Mouse (Mus musculus): ENCODE data around the gene Erlin1. TPM values are rescaled to one million over a fixed set of nuclear protein-coding genes. Genes with fewer than 3 reads are reported as not detected.

The Erlin1 gene
- polyA plus RNA-seq, 1 experiment from 2014 or later: 15.8 TPM

- ATAC-seq (ENCODE audit: extremely low read depth, insufficient number of reproducible peaks, low FRiP score, low TSS enrichment): no peak
- Histone ChIP-seq H3K9ac (no peak overlapping the region), H3K36me3 (peaks cover 83% of the 10 kb centered on the region), H3K4me3 (no peak overlapping the region), H3K27ac (replicated peaks) (no peak overlapping the region), H3K4me1 (no peaks in the 10 kb centered on the region), H3K9me3 (no peaks in the 10 kb centered on the region), H3K27me3 (replicated peaks) (no peaks in the 10 kb centered on the region), H3K4me2 (no peak overlapping the region)
- WGBS: 87% methylated on average over 2 of the region's 2 CpGs
Measured at GRCm38 (mm10) chr19:44080920-44081319, 11.3 kb upstream of the Erlin1 start.

GRCm38 (mm10) chr19:44080023-44080422 lies 10.4 kb upstream of the Erlin1 start:
- no peaks in the 10 kb centered on the region for H3K4me1 ChIP-seq
- H3K4me2 ChIP-seq: no peak overlapping the region
- ATAC-seq (ENCODE audit: extremely low read depth, insufficient number of reproducible peaks, low FRiP score, low TSS enrichment): no peak
- no peak overlapping the region for H3K4me3 ChIP-seq
- no peaks in the 10 kb centered on the region for H3K27me3 ChIP-seq (replicated peaks)
- WGBS: 78% methylated on average over 2 of the region's 2 CpGs
- peaks cover 86% of the 10 kb centered on the region for H3K36me3 ChIP-seq
- no peaks in the 10 kb centered on the region for H3K9me3 ChIP-seq
- H3K9ac ChIP-seq: no peak overlapping the region
- no peak overlapping the region for H3K27ac ChIP-seq (replicated peaks)

GRCm38 (mm10) chr19:44077024-44077423 lies 7.4 kb upstream of the Erlin1 start:
- 82% methylated on average over 4 of the region's 4 CpGs for WGBS
- Histone ChIP-seq H3K4me1 (no peaks in the 10 kb centered on the region), H3K9me3 (no peaks in the 10 kb centered on the region), H3K36me3 (peaks cover 74% of the 10 kb centered on the region), H3K4me2 (no peak overlapping the region), H3K4me3 (no peak overlapping the region), H3K9ac (no peak overlapping the region), H3K27ac (replicated peaks) (no peak overlapping the region), H3K27me3 (replicated peaks) (no peaks in the 10 kb centered on the region)
- no peak for ATAC-seq (ENCODE audit: extremely low read depth, insufficient number of reproducible peaks, low FRiP score, low TSS enrichment)

- Histone ChIP-seq H3K4me2 (no peak overlapping the region), H3K27ac (replicated peaks) (no peak overlapping the region), H3K4me1 (no peaks in the 10 kb centered on the region), H3K9ac (no peak overlapping the region), H3K9me3 (no peaks in the 10 kb centered on the region), H3K4me3 (no peak overlapping the region), H3K27me3 (replicated peaks) (no peaks in the 10 kb centered on the region), H3K36me3 (peaks cover 70% of the 10 kb centered on the region)
- no peak for ATAC-seq (ENCODE audit: extremely low read depth, insufficient number of reproducible peaks, low FRiP score, low TSS enrichment)
- WGBS: 85% methylated on average over 9 of the region's 9 CpGs
Measured at GRCm38 (mm10) chr19:44076457-44076856, 6.9 kb upstream of the Erlin1 start.

GRCm38 (mm10) chr19:44074986-44075385 lies 5.4 kb upstream of the Erlin1 start:
- Histone ChIP-seq H3K27ac (replicated peaks) (no peak overlapping the region), H3K4me2 (no peak overlapping the region), H3K4me1 (peaks cover 2% of the 10 kb centered on the region; the same call in 1 of the 2 replicates), H3K27me3 (replicated peaks) (no peaks in the 10 kb centered on the region), H3K4me3 (no peak overlapping the region), H3K36me3 (peaks cover 59% of the 10 kb centered on the region), H3K9me3 (no peaks in the 10 kb centered on the region), H3K9ac (no peak overlapping the region)
- whole genome bisulfite sequencing: 75% methylated on average over 11 of the region's 11 CpGs
- no peak for ATAC-seq (ENCODE audit: extremely low read depth, insufficient number of reproducible peaks, low FRiP score, low TSS enrichment)

GRCm38 (mm10) chr19:44071166-44071565 lies 1.6 kb upstream of the Erlin1 start:
- H3K9me3 ChIP-seq: no peaks in the 10 kb centered on the region
- no peak overlapping the region for H3K9ac ChIP-seq
- H3K4me3 ChIP-seq: no peak overlapping the region
- no peak overlapping the region for H3K27ac ChIP-seq (replicated peaks)
- no peak overlapping the region for H3K4me2 ChIP-seq
- no peaks in the 10 kb centered on the region for H3K27me3 ChIP-seq (replicated peaks)
- WGBS: 64% methylated on average over 5 of the region's 5 CpGs
- H3K4me1 ChIP-seq: peaks cover 15% of the 10 kb centered on the region
- ATAC-seq (ENCODE audit: extremely low read depth, insufficient number of reproducible peaks, low FRiP score, low TSS enrichment): no peak
- peaks cover 31% of the 10 kb centered on the region for H3K36me3 ChIP-seq

- H3K4me3 ChIP-seq: peak overlapping the region; percentile 85
- peaks cover 23% of the 10 kb centered on the region for H3K36me3 ChIP-seq
- peak overlapping the region; percentile 96 for H3K4me2 ChIP-seq
- H3K27ac ChIP-seq (replicated peaks): peak overlapping the region; percentile 46
- ATAC-seq (ENCODE audit: extremely low read depth, insufficient number of reproducible peaks, low FRiP score, low TSS enrichment): no peak
- no peaks in the 10 kb centered on the region for H3K27me3 ChIP-seq (replicated peaks)
- H3K9me3 ChIP-seq: no peaks in the 10 kb centered on the region
- WGBS: 11% methylated on average over 4 of the region's 4 CpGs
- peaks cover 15% of the 10 kb centered on the region for H3K4me1 ChIP-seq
- H3K9ac ChIP-seq: peak overlapping the region; percentile 90
Measured at GRCm38 (mm10) chr19:44069914-44070232, 288 bp upstream of the Erlin1 start.

- no peak for ATAC-seq (ENCODE audit: extremely low read depth, insufficient number of reproducible peaks, low FRiP score, low TSS enrichment)
- Histone ChIP-seq H3K9ac (peak overlapping the region; percentile 90), H3K27me3 (replicated peaks) (no peaks in the 10 kb centered on the region), H3K4me3 (peak overlapping the region; percentile 85), H3K36me3 (peaks cover 33% of the 10 kb centered on the region), H3K27ac (replicated peaks) (no peak overlapping the region), H3K4me2 (peak overlapping the region; percentile 96), H3K9me3 (no peaks in the 10 kb centered on the region), H3K4me1 (peaks cover 15% of the 10 kb centered on the region)
- 70% methylated on average over 4 of the region's 4 CpGs for WGBS
Measured at GRCm38 (mm10) chr19:44068232-44068631, 1.4 kb downstream of the Erlin1 start.

- 84% methylated on average over 9 of the region's 9 CpGs for WGBS
- no peaks in the 10 kb centered on the region for H3K9me3 ChIP-seq
- no peak for ATAC-seq (ENCODE audit: extremely low read depth, insufficient number of reproducible peaks, low FRiP score, low TSS enrichment)
- H3K4me1 ChIP-seq: peaks cover 15% of the 10 kb centered on the region
- peak overlapping the region; percentile 96 for H3K4me2 ChIP-seq
- no peak overlapping the region for H3K27ac ChIP-seq (replicated peaks)
- H3K27me3 ChIP-seq (replicated peaks): no peaks in the 10 kb centered on the region
- H3K4me3 ChIP-seq: no peak overlapping the region
- peaks cover 35% of the 10 kb centered on the region for H3K36me3 ChIP-seq
- H3K9ac ChIP-seq: no peak overlapping the region
Measured at GRCm38 (mm10) chr19:44067323-44068049, 2.1 kb downstream of the Erlin1 start.

GRCm38 (mm10) chr19:44064734-44065133 lies 4.9 kb downstream of the Erlin1 start:
- Histone ChIP-seq H3K9me3 (no peaks in the 10 kb centered on the region), H3K36me3 (peaks cover 57% of the 10 kb centered on the region), H3K4me1 (peaks cover 11% of the 10 kb centered on the region), H3K27me3 (replicated peaks) (no peaks in the 10 kb centered on the region), H3K27ac (replicated peaks) (no peak overlapping the region), H3K4me2 (no peak overlapping the region), H3K4me3 (no peak overlapping the region), H3K9ac (no peak overlapping the region)
- no peak for ATAC-seq (ENCODE audit: extremely low read depth, insufficient number of reproducible peaks, low FRiP score, low TSS enrichment)
- 96% methylated on average over 2 of the region's 2 CpGs for WGBS

- Histone ChIP-seq H3K4me3 (no peak overlapping the region), H3K4me1 (peaks cover 9% of the 10 kb centered on the region), H3K27ac (replicated peaks) (no peak overlapping the region), H3K4me2 (no peak overlapping the region), H3K9ac (no peak overlapping the region), H3K36me3 (peaks cover 65% of the 10 kb centered on the region), H3K27me3 (replicated peaks) (no peaks in the 10 kb centered on the region), H3K9me3 (no peaks in the 10 kb centered on the region)
- no peak for ATAC-seq (ENCODE audit: extremely low read depth, insufficient number of reproducible peaks, low FRiP score, low TSS enrichment)
- WGBS: 85% methylated on average over 7 of the region's 7 CpGs
Measured at GRCm38 (mm10) chr19:44063773-44064172, 5.8 kb downstream of the Erlin1 start.

- ATAC-seq (ENCODE audit: extremely low read depth, insufficient number of reproducible peaks, low FRiP score, low TSS enrichment): no peak
- no peaks in the 10 kb centered on the region for H3K9me3 ChIP-seq
- WGBS: 75% methylated on average over 3 of the region's 3 CpGs
- H3K4me2 ChIP-seq: no peak overlapping the region
- H3K27me3 ChIP-seq (replicated peaks): no peaks in the 10 kb centered on the region
- no peak overlapping the region for H3K4me3 ChIP-seq
- H3K4me1 ChIP-seq: no peaks in the 10 kb centered on the region
- peaks cover 83% of the 10 kb centered on the region for H3K36me3 ChIP-seq
- no peak overlapping the region for H3K9ac ChIP-seq
- no peak overlapping the region for H3K27ac ChIP-seq (replicated peaks)
Measured at GRCm38 (mm10) chr19:44060226-44060625, 9.4 kb downstream of the Erlin1 start.

Measured in heart, embryonic 13.5 days (tissue).